Mouse (Mus musculus) mesoderm, embryonic 11.5 days (tissue): ENCODE measurements around the gene Tenm3.

Source experiments
- DNase-seq: peaks from one replicate; pipeline ENCODE4 v3.0.0-alpha.2; 2012; ENCODE audit warnings: low read depth, low spot score

Gene Tenm3

DNA sequence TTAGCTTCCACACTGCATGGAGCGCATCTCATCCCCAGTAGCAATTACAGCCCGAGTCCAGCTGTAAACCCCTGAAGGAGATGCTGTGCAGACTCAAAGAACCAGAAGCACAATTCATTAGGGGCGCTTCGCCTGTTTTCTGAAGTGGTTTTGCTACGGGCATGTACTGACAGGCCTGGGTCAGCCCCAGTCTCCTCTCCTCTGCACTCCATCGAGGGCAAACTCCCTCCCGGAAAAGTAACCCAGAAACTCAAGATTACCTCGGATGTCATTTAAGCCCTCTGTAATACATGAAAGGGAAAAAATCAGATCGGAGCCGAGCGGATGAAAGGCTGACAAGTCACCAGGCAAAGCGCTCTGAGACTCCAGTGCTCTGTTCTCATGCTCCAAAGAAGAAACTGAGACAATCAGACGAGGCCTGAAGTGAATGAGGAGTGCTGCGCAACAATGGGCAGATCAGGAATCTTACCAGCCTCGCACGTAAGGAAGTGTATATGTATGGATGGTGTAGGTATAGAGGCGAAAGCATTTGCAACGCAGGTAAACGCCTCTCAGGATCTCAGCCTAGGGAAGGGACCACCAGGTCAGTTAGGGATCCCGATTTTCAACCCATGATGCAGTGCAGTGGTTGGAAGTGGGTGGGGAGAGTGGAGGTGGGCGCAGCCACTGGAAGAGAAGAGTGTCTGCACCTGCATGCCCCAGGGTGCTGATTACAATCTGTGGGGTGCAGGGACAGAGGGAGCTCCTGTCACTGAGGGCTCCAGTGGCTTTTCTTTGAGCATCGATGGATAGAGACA is 387.2 kb downstream of the Tenm3 start:
- DNase-seq, result no peak

DNA sequence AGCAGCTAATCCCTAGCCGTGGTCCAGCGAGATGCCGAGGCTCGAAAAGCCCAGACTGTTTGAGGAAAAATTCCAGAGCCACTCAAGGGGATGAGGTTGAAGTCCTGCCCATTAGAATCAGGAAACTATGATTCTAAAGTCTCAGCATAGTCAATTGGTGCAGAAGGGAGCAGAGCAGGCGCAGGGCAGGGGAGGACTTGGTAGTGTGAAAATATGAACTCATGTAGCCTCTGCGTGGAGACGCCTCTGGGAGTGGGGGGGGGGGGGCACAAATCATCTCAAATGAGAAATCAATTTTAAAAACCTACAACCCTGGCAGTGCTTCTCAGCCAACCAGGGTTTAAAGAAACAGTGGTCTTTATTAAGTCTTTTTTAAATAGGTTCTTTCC is 392.5 kb downstream of the Tenm3 start:
- DNase-seq, result no peak

DNA sequence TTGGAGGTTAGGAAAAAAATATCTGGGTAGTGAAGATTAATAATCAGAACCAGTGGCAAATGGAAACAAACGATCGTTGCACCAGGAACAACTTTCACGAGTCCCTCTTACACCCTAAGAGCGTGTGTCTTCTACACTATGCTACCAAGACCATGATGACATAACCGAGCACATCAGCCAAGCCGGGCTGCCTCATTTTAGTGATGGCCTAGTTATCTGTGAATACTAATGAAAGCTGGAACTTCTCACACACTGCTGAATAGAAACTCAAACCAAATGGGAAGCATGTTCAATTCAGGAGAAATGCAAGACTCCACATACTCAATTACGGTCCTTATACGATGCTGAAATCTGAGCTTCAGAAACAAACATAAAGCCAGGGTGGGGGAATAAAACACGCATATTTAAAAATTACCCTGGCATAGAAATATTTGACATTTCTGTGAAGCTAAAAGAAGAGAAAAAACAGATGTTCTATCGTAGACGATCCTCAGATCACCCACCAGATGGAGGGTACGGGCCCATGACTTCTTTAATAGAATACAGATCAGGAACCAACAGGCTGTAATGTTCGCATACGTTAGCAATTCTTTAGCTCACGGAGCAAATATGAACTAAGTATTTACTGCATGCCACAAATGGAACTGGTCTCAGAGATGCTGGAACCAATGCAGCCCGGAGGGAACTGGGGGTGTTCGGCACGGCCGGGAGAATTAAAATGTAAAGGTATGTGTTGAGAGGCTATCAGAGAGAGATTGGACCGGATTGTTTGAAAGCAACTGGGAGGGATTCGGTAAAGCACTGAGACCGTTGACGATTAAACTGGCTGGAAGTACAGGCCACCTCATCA is 393.1 kb downstream of the Tenm3 start:
- no peak for DNase-seq

DNA sequence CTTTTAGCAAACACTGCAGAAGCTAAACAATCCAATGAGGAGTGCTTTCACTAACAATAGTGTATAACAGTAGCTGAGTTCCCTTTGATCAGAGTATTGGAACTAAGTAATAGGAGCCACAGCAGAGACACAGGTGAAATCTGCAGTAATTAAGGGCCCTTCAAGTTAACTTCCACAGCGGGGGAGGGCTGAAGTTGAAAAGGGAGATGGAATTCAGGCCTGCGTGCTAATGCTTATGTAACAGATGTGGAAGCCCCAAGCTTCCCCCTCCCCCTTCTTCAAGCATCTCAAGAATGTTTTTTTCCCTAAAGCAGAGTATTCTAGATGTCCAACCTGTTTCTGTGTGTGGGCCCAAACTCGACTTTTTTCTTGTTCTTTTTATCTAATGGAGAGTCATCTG is 394.1 kb downstream of the Tenm3 start:
- DNase-seq, result peak; percentile 72

DNA sequence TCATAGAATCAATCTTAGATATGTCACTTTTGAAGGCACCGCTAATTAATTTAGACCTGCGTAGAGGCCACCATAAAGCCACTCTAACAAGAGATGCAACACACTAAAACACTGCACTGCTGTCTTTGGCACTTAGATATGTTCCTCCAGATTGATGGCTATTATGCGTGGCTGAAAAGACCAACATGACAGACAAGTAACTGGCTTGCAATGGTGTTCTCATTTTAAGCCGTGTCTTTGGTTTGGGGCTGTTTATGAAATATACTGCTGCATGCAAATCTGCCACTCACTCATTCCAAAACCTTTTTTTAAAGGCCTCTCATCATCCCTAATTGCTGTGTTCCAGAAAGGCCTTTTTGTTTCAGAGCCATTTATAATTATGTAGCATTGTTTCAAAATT is 398.1 kb downstream of the Tenm3 start:
- no peak for DNase-seq

DNA sequence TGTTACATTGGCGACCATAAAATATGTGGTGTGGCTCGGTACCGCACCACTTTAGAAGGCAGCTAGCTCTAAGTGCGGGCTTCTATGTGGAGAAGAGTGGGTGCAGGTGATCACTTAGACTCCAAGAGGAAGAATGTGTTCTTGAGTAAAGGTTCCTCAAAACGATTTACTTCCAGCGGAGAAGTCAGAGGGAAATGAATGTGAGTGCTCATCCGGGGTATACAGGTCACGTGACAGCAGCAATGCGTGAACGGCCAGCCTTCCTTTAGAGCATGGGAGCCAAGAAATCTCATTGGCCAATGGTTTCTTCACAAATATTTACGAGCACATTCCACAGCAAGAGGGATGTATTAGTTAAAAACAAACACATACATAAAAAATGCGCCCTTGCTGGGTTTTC is 404.3 kb downstream of the Tenm3 start:
- no peak for DNase-seq

DNA sequence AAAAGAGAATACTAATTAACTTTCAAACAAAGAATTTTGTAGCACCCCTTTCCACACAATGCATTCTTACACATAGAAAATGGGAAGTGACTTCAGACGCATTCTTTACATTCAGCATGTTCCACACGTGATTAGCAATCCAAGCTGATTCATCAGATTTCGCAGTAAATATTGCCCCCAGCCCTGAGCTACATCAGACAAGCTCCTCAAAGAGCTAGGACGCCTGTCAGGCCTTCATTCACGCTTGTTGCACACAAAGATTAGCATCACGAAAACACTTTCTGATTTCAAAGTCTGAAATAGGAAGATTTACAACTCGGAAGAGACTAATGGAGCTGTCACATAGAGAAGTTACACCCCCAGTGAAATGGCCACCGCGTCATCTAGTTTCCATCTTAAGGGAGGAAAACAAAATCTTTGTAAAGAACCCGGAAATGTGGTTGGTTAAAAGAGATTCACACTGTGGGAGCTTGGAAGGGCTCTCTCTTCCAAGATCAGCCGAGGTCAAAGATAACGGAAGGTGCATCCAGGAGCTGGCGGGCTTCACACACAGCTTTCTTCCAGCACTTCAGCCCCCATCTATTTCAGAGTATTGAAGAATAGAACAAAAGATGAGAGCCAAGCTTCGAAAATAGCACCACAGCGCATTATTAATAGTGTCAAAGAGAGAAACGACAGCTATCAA is 406.1 kb downstream of the Tenm3 start:
- peak; percentile 48 for DNase-seq

DNA sequence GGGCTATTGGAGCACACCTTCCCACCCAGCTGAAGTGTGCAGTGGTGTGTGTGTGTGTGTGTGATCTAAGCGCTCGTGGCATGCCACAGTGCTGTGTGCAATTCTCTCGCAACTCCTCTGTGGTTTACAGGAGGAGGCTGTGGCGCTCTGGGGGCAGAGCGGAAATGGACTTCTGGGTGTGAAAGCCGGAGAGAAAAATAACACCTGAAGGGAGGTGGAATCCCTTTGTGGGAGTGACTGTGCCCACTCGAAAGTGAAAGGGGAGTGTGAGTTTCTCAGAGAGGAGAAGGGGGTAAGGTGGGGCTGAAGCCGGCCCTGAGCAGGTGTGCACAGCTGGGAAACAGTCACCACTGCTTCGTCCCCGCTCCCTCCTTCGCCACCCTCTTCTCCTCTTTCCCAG is 418.6 kb downstream of the Tenm3 start:
- no peak for DNase-seq

DNA sequence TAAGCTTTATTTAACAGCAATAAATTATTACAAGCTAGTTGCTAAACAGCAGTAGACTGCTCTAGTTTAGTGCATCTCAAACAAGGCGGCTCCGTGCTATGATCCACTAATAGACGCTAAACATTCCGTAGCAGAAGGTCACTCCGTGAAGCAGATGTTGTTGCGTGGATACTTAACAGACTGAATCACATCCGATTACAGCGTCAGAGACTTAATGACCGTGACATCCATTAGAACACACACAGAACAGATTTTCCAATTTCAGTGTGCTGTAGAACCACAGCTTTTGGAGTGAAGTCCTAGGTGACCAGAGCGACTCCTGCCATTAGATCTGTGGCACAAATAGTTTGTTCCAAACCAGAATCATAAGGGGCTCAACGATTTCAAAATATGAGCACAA is 426.0 kb downstream of the Tenm3 start:
- peak; percentile 61 for DNase-seq

DNA sequence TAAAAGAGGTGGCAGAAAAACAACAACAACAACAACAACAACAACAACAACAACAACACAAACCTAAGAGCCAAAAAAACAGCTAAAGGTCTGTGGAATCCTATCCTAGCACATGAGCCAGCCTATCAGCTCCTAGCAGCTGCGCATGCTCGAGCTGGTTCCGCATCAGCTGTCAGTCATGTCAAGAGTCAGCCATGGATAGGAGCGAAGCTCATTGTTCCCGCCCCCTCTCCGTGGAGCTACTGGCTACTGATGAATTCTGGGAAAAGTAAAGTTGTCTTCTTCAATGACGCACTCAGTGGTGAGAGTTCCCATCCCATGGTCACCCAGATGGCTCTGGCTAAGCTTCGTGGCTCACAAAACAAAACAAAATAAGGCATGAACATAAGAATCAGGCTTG is 432.8 kb downstream of the Tenm3 start:
- no peak for DNase-seq

DNA sequence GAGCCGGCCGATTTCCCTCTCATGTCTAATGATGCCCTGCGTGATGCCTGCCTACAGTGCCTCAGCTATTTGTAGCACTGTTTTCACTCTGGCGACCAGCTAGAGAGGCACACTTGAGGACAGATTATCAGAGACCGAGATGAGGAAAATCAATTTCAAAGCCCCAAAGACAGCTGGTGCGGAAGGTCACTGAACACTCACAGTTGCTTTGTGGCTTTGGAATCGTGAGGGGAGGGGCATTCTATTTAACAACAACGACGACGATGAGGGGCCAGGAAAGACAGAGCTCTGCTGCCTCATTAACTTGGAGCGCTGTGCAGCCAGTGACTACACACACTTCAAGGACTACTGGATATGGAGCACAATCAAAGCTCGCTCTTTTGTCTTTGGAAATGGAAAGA is 443.2 kb downstream of the Tenm3 start:
- peak; percentile 44 for DNase-seq

DNA sequence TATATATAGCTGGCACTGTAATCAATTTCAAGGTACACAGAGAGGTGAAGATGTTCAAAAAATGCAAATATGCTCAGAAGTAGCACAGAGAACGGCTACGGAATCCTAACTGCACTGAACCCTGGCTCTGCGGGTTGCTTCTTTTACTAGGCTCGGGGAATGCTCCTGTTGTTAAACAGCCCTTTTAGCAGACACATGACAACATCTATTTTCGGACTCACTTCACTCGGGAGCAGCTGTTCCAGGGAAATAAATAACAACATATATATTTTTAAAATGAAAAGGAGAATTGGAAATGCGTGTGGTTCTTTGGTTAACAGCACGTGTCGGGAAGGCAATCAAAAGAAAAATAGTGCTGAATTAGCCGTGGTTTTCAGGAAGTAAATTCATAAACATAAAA is 457.9 kb downstream of the Tenm3 start:
- DNase-seq, result no peak

DNA sequence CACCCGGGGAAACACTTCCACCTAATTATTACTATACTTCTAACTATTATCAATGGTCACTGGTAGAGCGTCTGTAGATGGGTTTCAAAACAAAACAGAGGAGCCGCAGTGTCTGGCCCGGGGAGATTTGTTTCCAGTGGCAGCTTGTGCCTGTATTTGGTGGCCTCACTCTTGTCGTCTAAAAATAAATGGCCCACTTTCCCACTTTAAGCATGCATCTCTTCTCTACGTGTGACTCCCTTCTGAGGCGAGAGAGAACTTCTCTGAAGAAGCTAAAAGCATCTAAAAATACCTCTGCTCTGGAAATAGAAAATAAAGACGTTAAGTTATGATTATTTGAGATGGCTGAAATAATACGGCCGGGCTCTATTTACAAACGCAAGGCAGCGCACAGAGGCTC is 463.7 kb downstream of the Tenm3 start:
- DNase-seq, result no peak

DNA sequence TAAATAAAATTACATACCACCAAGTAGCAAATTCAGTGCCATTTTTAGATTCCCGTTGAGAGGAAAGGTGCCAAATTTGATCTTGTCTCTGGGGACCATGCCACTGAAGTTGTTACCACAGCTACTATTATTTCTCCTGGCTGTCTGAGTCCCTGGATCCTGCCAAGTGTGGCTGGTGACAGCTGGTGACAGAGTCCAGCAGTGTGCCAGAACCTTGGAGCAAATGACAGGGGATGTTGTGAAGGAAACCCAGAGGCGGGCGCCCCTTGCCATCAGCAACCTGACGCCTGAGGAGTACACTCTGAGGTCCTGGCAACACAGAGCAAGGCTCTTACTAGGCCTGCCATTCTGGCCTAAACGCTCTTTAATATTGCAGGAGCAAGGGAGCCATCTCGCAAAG is 467.0 kb downstream of the Tenm3 start:
- DNase-seq, result no peak

DNA sequence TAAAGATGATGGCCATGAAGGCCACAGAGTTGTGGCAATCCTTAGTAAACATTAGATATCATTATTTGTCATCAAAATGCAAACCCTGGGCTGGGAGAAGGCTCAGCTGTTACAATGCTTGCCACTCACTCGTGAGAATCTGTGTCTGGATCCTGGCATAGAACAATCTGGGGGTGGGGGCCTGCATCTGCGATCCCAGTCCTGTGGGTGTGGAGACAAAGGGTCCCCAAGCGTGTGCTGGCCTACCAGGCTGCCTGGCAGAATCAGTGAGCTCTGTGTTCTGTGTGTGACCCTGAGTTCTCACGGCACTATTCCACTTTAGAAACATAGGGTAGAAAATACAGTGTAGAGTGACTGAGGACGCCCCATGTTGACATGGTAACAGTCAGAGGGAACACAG is 468.6 kb downstream of the Tenm3 start:
- DNase-seq, result no peak

DNA sequence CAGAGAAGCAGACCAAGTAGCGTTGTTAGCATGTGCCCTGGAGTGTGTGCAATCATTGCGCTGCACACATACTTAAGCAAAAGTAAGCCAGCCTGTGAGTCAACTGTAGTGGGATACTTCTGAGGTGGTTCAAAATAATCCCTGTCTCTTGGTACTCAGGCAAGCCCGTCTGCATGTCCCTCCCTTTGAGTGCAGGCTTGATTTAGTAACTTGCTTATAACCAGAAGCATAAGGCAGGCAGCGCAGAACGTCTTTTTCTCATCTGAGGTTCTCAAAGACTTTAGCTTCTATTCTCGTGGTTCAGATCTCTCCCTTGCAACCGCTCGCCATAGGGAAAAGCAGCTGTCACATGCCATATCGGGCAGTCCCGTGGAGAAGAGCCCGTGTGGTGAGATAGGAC is 470.3 kb downstream of the Tenm3 start:
- DNase-seq, result no peak

DNA sequence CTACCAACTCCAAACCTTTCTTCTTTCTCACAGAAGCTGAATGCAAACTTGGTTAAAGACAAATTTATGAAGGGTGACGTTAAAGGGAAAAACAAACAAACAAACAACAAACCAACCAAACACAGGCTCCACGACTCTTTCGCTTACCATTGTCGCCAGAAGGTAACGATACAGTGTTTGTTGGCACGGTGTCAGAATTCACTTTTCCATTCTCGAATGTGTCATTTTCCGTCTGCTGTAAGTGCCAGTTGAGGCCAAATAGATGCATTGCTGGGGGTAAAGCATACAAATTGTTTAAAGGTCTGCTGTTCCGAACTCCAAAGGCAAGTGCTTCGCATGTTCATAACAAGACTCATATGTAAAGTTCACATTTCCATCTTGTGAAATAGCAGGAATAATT is 476.6 kb downstream of the Tenm3 start:
- no peak for DNase-seq

DNA sequence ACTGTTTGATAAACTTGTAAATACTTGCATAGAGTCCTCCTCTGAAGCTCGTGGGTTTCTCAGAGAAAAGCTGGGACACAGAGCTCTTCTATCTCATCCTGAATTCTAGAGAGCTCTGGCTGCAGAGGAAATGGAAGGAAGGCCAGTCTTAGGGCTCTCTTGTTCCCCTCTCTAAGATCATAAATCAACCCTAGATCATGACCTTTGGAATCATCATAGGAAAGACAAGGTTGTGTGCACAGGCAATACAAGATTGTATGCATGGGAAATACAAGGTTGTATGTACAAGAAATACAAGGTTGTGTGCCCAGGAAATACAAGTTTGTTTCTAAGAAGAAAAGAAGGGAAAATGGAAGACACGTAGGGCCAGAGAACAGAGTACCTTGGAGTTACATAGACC is 486.9 kb downstream of the Tenm3 start:
- DNase-seq, result no peak

DNA sequence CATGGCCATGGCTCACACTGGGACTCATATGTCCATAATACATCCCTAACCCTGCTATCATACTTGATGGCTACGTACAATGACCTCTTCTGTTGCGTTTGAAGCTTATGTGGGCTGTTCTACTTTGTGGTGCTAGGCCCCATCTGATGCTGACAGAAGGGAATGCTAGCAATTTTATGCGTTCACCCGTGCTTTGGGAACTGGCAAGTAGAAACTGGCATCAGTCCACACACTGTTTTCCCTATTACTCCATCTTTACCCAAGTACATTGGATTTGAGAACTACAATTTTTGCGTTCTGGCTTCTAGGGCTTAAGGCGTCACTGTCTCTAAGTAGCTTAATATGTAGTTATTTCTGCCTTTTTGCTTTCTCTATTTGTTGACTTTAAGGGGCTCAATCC is 490.3 kb downstream of the Tenm3 start:
- no peak for DNase-seq

DNA sequence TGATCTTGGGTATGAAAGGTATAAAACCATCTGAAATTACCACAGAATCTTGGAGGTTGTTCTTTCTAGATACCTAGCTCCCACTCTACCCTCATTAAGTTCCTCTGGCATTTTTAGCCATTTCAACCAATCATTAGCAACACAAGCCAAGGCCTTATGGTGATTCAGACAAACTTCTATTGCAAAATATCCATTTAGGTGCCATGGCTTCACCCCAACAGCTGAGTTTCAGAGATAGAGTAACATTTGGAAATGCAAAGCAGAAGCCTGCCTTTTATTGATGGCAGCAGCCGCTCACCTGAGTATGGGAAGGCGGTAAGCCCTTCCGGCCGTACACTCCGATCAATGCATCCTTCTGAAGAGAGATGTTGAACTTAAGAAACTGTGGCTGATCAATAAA is 494.9 kb downstream of the Tenm3 start:
- DNase-seq, result no peak

DNA sequence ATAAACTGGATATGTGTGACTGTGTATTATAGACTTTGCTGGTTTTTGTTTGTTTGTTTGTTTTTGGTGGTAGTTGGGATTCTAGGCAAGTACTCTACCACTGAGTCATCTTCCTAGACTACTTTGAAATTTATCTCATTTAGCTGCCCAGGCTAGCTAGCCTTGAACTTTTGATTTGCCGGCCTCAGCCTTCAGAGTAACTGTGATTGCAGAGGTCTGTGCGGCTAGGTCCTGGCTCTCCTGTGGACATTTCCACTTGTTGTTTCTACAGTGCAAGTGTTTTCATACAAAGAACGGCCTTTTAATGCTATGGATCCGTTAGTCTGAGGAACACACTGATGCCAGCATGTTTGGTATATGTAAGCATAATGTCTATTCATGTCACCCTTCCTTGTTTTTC is 495.4 kb downstream of the Tenm3 start:
- DNase-seq, result no peak

DNA sequence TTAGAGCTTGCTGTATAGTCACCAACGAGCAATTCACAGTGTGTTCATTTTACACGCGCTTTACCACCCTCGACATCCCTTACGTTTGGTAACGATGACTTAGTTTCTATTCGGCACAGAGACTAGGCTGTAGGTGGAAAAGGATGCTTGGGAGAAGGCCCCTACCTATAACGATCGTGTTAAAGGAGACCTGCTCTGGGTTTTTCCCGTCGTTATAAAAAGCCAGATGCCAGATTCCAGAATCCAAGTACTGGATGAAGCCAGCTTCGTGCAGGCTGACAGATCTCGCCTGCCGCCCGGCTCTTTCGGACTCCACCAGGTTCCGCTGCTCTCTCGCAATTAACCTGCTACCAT is 500.7 kb downstream of the Tenm3 start:
- DNase-seq, result no peak
